ENCODE assay signal across 18 mouse cellular contexts in the genomic region with DNA sequence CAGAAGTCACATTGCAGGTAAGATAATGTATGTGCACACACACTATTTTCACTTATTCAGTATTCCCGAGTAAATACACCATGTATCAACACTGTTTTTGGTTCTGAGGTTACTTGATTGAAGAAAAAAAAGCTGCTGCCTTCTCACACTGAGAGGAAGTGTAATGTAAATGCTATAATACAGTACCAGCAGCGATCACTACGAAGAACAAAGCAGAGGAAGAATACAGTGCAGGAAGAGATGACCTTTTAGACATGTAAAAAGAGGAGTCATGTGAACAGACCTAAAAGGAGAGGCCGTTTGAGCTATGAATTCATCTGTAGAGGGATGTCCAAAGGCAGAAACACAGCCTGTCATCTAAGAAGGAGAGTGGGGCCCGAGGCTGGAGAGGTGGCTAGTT. TPM values are rescaled to one million over a fixed set of nuclear protein-coding genes. Genes with fewer than 3 reads are reported as not detected.
DNase-seq lines count a peak whose midpoint lies in the region; ATAC-seq and TF ChIP-seq lines count a peak whose summit lies in the region.
"Had no signal": no experiment of that assay in that cellular context is flagged by ENCODE, and none has a peak within 500 bp of the region (broad histone marks: within the 10 kb centered on the region; RNA-seq: fewer than 3 reads in every experiment).

No protein-coding gene starts in this region.

- H3K4me1 ChIP-seq in hindbrain, embryonic 16.5 days (ENCODE audit: control insufficient read depth, insufficient read depth, low read depth, low read length), result peaks cover 13% of the 10 kb centered on the region
- H3K4me1 ChIP-seq in hindbrain, embryonic 11.5 days (replicated peaks; ENCODE audit: control insufficient read depth, insufficient read depth, low read length), result no peaks in the 10 kb centered on the region
- H3K4me1 ChIP-seq in midbrain, embryonic 10.5 days, result peaks cover 9% of the 10 kb centered on the region

- no peak for DNase-seq in gastrocnemius, adult 2 months
- DNase-seq in gastrocnemius, postnatal 36 days, result no peak
- no peak for DNase-seq in hindbrain, embryonic 11.5 days (ENCODE audit: low spot score)
- DNase-seq in naive thymus-derived CD4-positive, alpha-beta T cell, adult 2 months (ENCODE audit: low read depth), result peak; percentile 19
- DNase-seq in midbrain, embryonic 10.5 days (ENCODE audit: low spot score), result no peak
- no peak for DNase-seq in cerebellum, adult 9-11 months
- DNase-seq: adrenal gland, postnatal 10 days; cerebellum, adult 11 months; cerebellum, adult 9-10 months; forebrain, postnatal 0 days; heart, adult 18-20 months; heart, postnatal 4 days; kidney, adult 11 months had no signal

- no peaks in the 10 kb centered on the region for H3K9me3 ChIP-seq in hindbrain, embryonic 16.5 days (ENCODE audit: control insufficient read depth, low read length)
- H3K9me3 ChIP-seq in hindbrain, embryonic 11.5 days (ENCODE audit: control insufficient read depth, low read length), result no peaks in the 10 kb centered on the region
- H3K9me3 ChIP-seq in midbrain, embryonic 10.5 days (replicated peaks), result no peaks in the 10 kb centered on the region
- H3K9me3 ChIP-seq: embryonic facial prominence, embryonic 10.5 days; forebrain, embryonic 13.5 days; heart, embryonic 10.5 days had no signal

- 0 out of 2 replicates have a peak overlapping the region, but pooled peaks have one; percentile 50 for H3K4me3 ChIP-seq in gastrocnemius, adult 2 months
- H3K4me3 ChIP-seq in hindbrain, embryonic 16.5 days (ENCODE audit: low read length), result no peak overlapping the region
- H3K4me3 ChIP-seq in hindbrain, embryonic 11.5 days (ENCODE audit: low read depth, low read length), result no peak overlapping the region
- no peak overlapping the region for H3K4me3 ChIP-seq in midbrain, embryonic 10.5 days
- H3K4me3 ChIP-seq: embryonic facial prominence, embryonic 10.5 days; forebrain, embryonic 13.5 days; heart, embryonic 10.5 days had no signal

- H3K27ac ChIP-seq in gastrocnemius, adult 2 months, result peak overlapping the region; percentile 91
- 0 out of 2 replicates have a peak overlapping the region, but pooled peaks have one; percentile 5 for H3K27ac ChIP-seq in hindbrain, embryonic 16.5 days (ENCODE audit: low read depth, low read length)
- H3K27ac ChIP-seq in hindbrain, embryonic 11.5 days (ENCODE audit: low read depth, low read length), result no peak overlapping the region
- no peak overlapping the region for H3K27ac ChIP-seq in midbrain, embryonic 10.5 days (replicated peaks)
- H3K27ac ChIP-seq: embryonic facial prominence, embryonic 10.5 days; forebrain, embryonic 13.5 days; heart, embryonic 10.5 days had no signal

- WGBS in hindbrain, embryonic 16.5 days, result 79% methylated on average over 5 of the region's 5 CpGs
- 91% methylated on average over 5 of the region's 5 CpGs for WGBS in hindbrain, embryonic 11.5 days
- 88% methylated on average over 5 of the region's 5 CpGs for WGBS in midbrain, embryonic 10.5 days

- no peak overlapping the region for H3K4me2 ChIP-seq in hindbrain, embryonic 16.5 days (ENCODE audit: low read length)
- H3K4me2 ChIP-seq in hindbrain, embryonic 11.5 days (replicated peaks; ENCODE audit: low read depth, low read length), result no peak overlapping the region
- H3K4me2 ChIP-seq: forebrain, embryonic 13.5 days had no signal

- no peak overlapping the region for H3K9ac ChIP-seq in hindbrain, embryonic 16.5 days (ENCODE audit: low read depth, low read length)
- H3K9ac ChIP-seq in hindbrain, embryonic 11.5 days (ENCODE audit: low read depth, low read length), result no peak overlapping the region
- H3K9ac ChIP-seq: forebrain, embryonic 13.5 days; forebrain, postnatal 0 days had no signal

- no peak for ATAC-seq in hindbrain, embryonic 16.5 days
- no peak for ATAC-seq in hindbrain, embryonic 11.5 days (ENCODE audit: low FRiP score)
- peak; percentile 71 for ATAC-seq in CD4-positive, CD25-positive, alpha-beta regulatory T cell, adult 4 months

- no peaks in the 10 kb centered on the region for H3K27me3 ChIP-seq in hindbrain, embryonic 16.5 days (replicated peaks; ENCODE audit: control insufficient read depth, insufficient read depth, low read length)
- H3K27me3 ChIP-seq in hindbrain, embryonic 11.5 days (ENCODE audit: control insufficient read depth, insufficient read depth, low read length), result no peaks in the 10 kb centered on the region
- no peaks in the 10 kb centered on the region for H3K27me3 ChIP-seq in midbrain, embryonic 10.5 days (ENCODE audit: low read depth, poor library complexity, severe bottlenecking)
- H3K27me3 ChIP-seq: forebrain, embryonic 13.5 days had no signal

- no peaks in the 10 kb centered on the region; the same call in 1 of the 2 replicates for H3K36me3 ChIP-seq in hindbrain, embryonic 16.5 days (ENCODE audit: control insufficient read depth, insufficient read depth, low read length)
- H3K36me3 ChIP-seq in hindbrain, embryonic 11.5 days (ENCODE audit: control insufficient read depth, insufficient read depth, low read length), result no peaks in the 10 kb centered on the region
- 0 out of 2 replicates have a peak, but pooled peaks cover 3% of the 10 kb centered on the region for H3K36me3 ChIP-seq in midbrain, embryonic 10.5 days
- H3K36me3 ChIP-seq: heart, embryonic 10.5 days had no signal

- intact Hi-C loops in gastrocnemius, adult 2 months (cut with DNase I), result no loop called here
- intact Hi-C loops in gastrocnemius, postnatal 36 days (cut with DNase I), result no loop called here

- no peak for TF ChIP-seq CTCF in gastrocnemius, adult 2 months (IDR thresholded peaks at IDR 0.05)

RNA-seq across cellular contexts. Expression of a gene that starts 9.0 kb away (rescaled TPM):
- 10 to 100 TPM; 23.5 to 24.9 TPM for total RNA-seq in gastrocnemius, adult 2 months (2021)
- total RNA-seq in gastrocnemius, postnatal 36 days (2021), result 10 to 100 TPM; 17.7 to 20.1 TPM
- polyA plus RNA-seq in hindbrain, embryonic 16.5 days (2015; fragmentation: Nextera tagmentation; extraction: Ambion mirVana), result 22.0 and 24.0 TPM in 2 replicates
- polyA plus RNA-seq in hindbrain, embryonic 11.5 days (2014; fragmentation: Nextera tagmentation; extraction: Ambion mirVana), result 15.3 and 16.3 TPM in 2 replicates
- 10 to 100 TPM; 43.6 to 68.9 TPM for polyA plus RNA-seq in CD4-positive, CD25-positive, alpha-beta regulatory T cell, adult 4 months (2017; shearing (Covaris generic))
- polyA plus RNA-seq in midbrain, embryonic 10.5 days (2016; fragmentation: Nextera tagmentation; extraction: Ambion mirVana), result 12.1 and 15.5 TPM in 2 replicates

RNA-seq across cellular contexts. Expression of a gene that starts 40.5 kb away (rescaled TPM):
- total RNA-seq in gastrocnemius, adult 2 months (2021), result 10 to 100 TPM; 19.2 to 21.3 TPM
- total RNA-seq in gastrocnemius, postnatal 36 days (2021), result 10 to 100 TPM; 15.3 to 17.4 TPM
- 89.3 and 102 TPM in 2 replicates for polyA plus RNA-seq in hindbrain, embryonic 16.5 days (2015; fragmentation: Nextera tagmentation; extraction: Ambion mirVana)
- polyA plus RNA-seq in hindbrain, embryonic 11.5 days (2014; fragmentation: Nextera tagmentation; extraction: Ambion mirVana), result 214 and 241 TPM in 2 replicates
- 10 to 100 TPM; 93.1 to 95.5 TPM for polyA plus RNA-seq in CD4-positive, CD25-positive, alpha-beta regulatory T cell, adult 4 months (2017; shearing (Covaris generic))
- 222 and 230 TPM in 2 replicates for polyA plus RNA-seq in midbrain, embryonic 10.5 days (2016; fragmentation: Nextera tagmentation; extraction: Ambion mirVana)

Comparison
In these comparisons a context has a peak if more than half of its experiments do, and no peak if none do; other contexts are left out.
1. H3K27ac ChIP-seq: peak in gastrocnemius, adult 2 months (single experiment) and hindbrain, embryonic 16.5 days (single experiment); none in hindbrain, embryonic 11.5 days (single experiment) and midbrain, embryonic 10.5 days (single experiment).